Mouse (Mus musculus) 3T3-L1 (cell line): ENCODE measurements around the gene Cbl.
A peak's percentile ranks its signal among the peaks of the same experiment; 100 is the strongest.

Source experiments
- DNase-seq: peaks from one replicate; pipeline ENCODE4 v3.0.0-alpha.2; 2015; ENCODE audit warnings: low read depth, low spot score

Gene Cbl

DNA sequence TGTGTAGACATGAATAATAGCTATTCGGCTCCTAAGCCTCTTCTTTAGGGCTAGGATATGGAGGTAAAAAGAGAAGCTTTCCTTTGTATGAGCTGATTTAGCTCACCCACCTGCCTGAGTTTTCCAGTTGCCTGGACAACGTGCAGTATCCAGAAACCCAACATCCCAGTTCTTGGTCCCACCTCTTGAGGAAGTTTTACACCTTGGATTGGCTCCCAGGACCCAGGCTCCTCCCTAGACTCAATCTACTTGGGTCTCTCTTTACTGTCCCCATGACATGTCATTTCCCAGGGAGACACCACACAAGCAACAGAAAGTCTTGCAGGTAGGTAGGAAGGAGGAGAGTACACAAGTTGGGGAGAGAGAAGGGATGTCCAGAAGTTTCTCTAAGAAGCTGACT lies 6.5 kb upstream of the Cbl start, which contains the start of gene Ccdc153:
Gene Ccdc153, plus strand, starts transcription at position 278 of the 400 bp plus-strand sequence.
- DNase-seq, result no peak

DNA sequence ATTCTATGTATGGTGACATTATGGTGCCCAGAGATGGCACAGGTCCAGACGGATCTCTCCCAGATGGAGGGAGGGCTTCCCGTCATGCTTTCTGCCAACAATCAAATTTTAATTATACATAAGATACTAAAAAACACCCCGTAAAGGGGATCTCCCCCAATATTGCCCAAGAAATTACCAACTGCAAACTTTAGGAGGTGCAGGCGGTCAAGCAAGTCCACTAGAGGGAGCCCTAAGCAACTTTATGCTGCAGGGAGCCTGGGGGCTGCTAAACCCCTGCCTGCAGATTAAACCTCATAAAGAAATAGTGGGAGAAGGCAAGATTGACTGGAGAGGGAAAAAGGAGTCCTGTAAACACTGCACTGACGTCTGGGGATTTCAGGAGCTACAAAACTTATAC lies 5.6 kb upstream of the Cbl start:
- peak; percentile 73 for DNase-seq

DNA sequence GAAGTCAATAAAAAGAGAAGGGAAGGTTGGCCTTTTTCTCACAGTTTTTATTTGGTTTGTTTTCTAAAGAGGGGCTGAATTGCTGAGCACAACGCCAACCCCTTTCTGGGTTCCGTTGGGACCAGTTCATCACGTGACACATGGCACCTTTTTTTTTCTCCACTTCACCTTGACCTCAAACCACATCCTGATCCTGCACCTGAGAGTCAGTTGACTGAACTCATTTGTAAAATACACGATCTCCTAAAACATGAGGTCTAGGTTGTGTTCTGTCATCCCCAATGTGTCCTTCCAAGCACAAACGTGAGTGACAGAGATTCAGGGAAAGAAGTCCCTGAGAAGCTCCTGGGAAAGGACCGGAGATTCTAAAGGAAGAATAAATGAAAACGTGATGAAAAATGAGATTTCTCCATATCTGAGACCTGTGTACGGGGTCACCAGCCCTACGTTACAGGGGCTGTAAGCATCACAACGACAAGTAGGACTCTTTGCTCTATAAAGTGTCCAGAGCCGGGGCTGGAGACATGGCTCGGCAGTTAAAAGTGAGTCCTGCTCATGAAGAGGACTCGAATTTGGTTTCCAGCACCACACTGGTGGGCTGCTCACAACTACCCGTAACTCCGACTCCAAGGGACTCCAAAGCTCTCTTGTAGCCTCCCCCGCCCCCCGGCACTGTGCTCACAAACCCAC lies 4.8 kb upstream of the Cbl start:
- no peak for DNase-seq

DNA sequence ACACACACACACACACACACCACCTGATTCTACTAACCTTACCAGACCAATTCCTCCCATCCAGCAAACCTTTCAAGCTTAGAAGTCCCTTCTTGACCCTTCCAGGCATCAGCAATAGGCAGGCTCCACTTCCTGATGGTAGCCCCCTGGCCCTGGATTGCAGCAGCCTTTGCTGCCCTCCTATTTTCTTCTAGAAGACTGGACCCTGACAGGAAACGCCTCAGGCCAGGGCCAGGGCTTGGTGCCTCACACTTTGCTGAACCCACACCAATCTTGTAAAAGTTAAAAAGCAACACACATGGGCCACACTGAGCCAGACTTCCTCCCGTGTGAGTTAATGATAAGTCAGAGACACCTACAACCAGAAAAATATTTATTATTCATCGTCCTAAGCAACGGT lies 3.3 kb upstream of the Cbl start:
- DNase-seq, result no peak

DNA sequence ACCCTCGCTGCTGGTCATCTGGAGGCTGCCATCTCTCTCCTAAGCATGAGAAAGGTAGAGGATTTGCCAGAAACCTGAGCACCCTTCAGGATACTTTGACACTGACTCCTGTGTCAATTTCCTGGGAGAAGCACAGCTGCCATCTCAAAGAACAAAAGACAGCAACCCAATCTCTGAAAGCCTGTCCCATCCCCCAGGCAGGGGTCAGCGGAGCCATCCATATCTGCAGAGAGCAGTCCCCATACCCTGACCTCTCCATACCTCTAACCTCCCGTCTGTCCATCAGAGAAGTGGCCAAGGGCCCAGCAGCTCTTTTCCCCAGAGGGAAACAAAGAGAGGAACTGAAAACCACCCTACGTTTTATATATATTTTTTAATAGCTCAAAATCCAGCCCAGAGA lies 2.8 kb upstream of the Cbl start:
- DNase-seq, result no peak

DNA sequence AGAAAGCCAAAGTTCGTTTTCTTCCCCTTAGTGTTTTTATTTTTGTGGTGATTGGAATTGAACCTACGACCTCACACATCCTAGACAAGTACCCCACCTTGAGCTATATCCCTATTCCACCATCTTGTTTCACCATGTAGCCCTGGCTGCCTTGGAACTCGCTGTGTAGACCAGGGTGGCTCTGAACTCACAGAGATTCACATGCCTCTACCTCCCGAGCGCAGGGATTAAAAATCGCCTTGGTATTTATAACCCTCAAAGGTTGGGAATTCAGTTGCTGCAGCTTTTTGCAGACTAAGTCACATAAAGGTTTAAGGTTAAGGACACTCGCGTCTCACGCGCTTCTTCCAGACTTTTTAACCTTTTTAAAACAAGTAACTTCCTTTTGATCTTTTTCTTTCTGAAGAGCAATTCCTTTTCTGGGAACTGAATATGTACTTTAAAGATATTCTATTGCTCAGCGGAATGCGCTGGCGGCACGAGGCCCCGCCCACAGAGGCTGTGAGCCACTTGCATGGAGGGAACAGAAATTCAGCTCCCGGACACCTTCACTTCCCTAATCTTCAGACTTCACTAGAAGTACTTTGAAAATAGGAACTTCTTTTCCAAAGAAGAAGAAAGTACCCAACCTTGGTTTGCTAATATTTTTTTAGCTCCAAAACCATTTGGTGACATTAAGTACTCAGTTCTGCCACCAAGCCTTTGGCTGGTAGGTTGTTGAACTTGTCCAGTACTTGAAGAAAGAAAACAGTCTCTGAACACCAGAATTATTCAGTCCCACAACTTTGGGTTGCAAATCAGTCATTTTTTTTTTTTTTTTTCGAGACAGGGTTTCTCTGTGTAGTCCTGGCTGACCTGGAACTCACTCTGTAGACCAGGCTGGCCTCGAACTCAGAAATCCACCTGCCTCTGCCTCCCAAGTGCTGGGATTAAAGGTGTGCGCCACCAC lies 904 bp upstream of the Cbl start:
- DNase-seq, result peak; percentile 38

DNA sequence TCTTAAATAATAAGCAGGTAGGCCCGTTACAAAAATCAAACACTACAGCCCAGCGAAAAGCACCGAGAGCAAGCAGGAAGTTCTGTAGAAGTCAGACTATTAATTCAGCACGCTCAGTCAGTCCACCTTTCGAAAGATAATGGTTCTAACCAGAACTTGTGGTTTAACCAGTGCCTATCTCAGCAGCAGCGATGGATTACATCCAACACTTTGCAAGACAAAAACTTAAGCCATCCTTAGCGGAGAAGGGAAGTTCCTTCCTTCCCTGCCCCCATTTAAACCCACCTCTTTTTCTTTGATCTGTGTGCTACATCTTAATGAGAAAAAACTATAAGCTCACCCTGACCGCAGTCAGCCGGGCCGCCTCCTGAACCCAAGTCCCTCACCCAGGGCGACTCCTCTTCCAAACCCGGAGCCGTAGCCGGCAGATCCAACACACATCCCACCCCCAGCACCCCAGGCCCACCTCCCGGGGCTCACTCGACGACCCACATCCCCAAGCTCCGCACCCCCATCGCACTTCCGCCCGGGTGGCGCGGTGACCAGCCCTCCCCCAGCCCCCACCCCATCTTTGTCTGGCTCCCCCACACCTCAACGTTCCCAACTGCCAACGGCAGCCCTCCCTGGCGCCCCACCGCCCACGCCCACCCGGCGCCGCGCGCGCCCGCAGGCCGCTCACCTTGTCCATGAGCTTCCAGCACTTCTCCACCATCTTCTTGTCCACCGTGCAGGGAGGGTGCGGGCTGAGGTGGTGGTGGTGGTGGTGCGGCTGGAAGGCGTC lies 638 bp downstream of the Cbl start:
- peak; percentile 47 for DNase-seq

DNA sequence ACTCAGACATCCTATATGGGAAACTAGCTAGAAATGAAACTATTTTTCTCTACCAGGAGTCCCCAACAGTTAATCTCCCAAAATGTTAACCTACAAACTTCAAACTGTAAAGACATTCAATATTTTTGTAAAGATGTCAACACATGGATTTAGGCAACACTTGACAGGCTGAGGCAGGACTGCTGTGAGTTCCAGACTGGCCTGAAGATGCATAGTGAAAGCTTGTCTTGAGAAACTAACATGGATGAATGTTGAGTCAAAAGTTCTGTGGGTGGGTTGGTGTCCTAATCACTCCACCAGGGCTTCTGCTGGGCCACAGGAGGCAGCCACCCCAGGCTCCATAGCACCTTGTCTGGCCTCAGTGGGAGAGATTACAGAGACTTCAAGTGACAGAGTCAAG lies 2.2 kb downstream of the Cbl start:
- DNase-seq, result no peak

DNA sequence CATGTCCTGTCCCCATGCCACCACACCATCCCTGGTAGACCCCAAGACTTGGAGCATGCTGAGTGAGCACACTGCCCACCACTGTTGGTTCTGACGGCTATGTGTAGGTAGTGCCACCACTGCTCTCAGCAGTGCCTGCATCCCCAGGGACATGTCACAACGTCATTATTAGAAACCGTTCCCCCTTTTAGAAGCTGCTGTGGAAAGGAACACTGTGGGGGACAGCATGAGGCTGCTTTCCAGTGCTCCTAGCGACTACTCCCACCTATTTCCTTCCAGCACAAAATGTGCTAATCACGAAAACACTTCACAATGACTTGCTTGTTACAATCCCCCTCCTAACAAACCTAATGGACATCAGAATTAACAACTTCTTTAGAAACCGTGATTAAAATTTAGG lies 7.9 kb downstream of the Cbl start:
- DNase-seq, result no peak

DNA sequence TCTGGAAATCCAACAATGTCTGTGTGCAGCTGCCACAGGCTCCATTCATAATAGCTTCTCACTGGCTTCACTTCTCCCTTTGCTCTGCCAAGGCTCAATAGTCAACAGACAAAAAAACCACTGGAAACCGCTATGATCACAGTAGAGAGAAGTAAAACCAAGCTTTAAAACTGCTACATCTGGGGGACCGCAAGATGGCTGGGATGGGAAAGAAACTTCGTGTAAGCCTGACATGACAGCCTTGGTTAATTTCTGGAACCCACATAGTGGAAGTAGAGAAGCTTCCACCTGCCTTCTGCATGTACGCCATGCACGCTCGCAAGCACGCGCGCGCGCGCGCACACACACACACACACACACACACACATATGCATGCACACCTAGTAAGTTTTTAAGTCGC lies 20.3 kb downstream of the Cbl start:
- DNase-seq, result no peak

DNA sequence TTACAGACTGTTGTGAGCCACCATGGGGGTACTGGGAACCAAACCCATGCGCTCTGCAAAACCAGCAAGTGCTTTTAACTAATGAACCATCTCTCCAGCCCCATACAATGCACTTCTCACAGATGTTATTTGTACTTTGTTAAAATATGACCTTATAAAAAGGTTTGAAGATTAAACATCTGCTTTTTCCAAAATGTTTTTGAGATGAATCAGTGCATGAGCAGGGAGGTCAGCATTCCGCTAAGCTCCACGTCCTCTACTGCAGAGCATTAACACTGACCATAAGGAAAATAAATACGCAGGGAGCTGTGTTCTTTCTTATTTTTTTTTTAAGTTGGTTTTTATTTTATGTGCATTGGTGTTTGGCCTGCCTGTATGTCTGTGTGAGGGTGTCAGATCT lies 21.4 kb downstream of the Cbl start:
- DNase-seq, result peak; percentile 58

DNA sequence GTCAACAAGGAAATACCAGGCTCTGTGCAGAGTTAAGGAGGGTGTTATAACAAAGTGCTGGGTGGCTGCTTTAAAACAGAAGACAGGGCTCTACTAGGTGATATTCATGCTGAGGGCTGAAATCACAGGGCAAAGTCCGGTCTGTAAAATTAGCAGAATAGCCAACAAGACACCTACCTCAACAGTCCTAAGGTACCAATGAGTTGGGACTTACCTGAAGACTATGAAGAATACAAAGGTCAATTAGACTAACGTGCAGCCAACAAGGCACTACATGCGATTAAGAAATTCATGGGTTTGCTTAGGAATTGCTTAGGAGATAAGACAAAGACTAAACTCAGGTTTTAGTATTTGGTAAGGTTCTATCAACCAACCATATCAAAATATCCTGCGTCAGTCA lies 24.4 kb downstream of the Cbl start:
- no peak for DNase-seq

DNA sequence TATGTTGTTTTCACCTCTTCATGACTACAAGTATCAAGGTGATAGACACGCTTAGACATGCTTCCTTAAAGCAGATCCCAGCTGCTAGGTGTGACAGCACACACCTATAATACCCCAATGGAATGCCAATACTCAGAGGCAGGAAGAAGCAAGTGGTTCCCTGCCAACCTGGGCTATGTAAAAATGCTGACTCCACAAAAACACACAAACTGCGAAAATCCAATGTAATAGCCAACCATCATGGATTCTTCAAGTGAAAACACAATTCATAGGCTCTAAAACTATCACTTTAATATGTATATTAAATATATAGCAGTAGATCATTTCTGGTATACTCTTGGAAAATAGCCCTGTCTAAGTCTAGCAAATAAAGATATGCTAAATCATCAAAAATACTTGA lies 26.0 kb downstream of the Cbl start:
- DNase-seq, result no peak

DNA sequence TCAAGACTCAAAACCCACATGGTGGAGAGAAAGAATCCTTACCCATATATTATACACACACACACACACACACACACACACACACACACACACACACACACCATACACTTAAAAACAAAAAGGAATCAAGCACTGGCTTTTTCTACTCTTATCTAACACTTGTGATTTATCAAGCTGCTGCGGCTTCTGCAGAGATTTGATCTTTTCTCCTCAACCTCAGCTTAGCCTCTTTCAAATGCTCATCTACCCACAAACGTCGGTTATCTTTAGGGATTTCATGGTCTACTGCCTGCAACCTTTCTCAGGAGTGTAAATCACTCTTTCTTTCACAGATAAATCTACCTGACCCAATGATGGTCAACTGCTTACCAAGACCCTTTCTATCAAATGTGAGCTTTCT lies 33.4 kb downstream of the Cbl start:
- no peak for DNase-seq

DNA sequence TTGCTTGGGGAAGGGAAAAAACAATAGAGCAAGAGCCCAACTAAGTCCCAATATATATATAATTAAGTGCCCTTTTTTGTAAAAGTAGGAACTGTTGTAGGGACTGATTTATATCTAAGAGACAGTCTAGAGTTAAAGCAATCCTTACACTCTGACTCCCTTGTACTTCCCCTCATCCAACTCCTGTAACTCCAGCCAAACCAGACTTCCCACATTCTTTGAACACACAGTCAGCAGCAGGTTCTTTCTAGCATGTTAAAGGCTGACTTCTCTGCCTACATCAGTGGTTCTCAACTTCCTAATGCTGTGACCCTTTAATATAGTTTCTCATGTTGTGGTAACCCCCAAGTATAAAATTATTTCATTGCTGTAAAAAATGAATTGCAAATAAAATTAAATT lies 34.3 kb downstream of the Cbl start:
- peak; percentile 8 for DNase-seq

DNA sequence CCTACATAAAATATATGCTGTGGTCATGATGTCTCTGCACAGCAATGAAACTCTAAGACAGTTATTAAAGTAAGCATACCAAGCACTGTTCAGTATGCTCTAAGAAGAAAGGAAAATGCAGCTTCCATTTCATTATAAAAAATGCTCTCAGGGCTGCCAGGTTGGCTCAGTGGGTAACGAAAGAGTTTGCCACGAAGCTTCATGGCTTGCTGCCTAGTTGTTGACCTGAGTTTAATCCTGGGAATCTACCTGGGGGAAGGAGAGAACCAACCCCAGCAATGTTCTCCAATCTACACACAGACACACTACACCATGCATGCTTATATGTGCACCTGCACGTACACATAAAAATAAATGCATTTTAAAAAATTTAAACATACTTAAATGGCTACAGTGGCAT lies 34.7 kb downstream of the Cbl start:
- DNase-seq, result no peak

DNA sequence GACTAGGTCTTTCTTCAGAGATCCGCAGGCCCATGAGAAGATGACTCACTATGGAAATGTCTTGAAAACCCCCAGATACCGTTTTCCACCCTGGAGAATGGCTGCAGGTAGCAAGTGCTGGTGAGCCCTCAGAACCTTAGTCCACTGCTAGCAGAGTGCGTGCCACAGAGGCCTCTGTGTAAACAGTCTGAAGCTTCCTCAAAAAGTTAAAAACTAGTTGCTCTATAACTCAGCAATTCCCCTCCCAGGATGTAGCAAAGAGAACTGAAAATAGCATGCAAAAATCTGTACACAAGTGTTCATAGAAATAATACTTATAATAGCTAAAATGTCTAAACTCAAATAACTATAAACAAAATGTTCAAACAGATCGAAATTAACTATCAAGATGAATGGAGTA lies 37.5 kb downstream of the Cbl start:
- no peak for DNase-seq

DNA sequence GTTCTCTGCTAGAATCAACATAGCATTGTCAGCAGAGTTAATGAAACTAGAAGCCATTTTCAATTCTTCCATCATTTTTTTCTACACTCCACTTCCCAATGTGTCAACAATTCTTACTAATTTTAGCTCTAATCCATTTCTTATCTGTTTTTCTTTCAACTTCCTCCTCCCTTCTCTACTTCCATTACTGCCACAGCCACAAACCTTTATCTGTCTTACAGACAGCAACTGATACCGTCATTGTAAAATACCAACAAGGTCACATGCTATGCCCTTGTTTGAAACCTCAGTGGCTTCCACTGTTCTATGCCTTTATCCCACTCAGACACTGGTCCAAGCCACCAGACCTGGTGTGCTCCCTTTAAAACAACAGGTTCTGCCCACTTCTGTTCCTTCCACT lies 39.8 kb downstream of the Cbl start:
- no peak for DNase-seq

DNA sequence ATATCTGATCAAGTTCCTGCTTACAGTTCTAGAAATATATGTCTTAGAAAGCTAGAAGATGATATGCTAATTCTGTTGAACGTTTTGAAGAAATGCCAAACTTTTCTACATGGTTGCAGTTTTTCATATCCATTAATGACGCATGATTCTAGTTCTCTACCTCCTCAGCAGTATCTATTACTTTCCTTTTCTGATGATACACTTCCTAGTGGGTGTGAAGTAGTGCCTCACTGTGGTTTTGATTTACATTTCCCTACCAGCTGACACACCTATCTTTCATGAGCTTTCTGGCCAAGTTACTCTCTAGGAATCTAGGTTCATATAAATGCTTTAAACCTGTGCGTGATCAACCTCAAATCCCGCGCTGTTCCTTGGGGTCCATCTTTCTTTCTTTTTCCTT lies 41.1 kb downstream of the Cbl start:
- no peak for DNase-seq

DNA sequence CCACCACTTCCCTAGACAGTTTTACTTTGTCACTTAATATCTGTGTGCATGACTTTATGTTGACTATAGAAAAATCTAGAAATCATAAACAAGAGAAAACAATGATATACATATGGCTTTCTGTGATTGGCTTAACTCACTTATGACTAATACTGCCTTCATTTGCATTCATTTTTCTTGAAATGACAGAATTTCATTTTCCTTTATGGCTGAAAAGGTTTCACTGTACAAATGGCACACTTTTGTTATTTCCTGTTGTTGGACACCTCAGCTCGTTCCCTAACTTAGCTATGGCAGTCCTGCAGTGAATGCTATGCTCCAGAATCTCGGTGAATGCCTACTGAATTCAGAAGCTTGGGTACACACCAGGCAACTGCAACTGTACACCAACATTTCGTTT lies 41.5 kb downstream of the Cbl start:
- DNase-seq, result no peak

DNA sequence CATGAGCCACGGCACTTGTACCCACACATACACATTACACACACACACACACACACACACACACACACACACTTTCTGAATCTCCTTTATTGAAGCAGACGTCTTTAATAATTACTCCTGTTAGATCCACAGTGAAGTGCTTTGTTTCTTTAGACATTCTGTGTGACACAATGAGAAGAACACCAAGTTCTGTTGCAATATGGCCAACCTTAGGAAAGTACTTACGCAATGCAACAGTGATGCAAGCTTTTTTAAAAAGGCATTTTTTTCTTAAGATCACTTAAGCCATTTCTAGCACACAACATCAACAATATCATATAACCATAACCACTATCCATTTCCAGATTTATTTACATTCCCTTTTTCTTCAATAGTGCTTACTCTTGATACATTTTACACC lies 42.7 kb downstream of the Cbl start:
- peak; percentile 21 for DNase-seq

DNA sequence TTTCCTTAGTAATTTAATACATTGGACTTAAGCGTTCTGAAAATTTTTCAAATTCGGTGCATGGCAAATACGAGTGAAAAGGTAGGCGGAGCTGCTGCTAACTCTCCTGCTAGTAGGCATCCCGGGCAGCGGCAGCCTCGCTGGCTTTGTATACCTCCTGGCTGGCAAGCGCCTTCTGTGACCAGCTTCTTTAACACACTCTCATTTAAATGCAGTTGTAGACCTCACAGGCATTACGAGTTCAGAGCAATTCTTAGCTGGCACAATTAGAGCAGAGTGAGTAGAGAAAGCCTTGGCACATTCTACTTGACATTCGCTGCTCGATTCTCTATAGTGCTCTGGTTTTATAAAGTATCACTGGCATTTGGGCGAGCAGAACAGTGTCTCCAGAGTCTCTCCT lies 45.6 kb downstream of the Cbl start:
- no peak for DNase-seq
